Mouse (Mus musculus) neutrophil, adult 5-6 weeks (primary cell): ENCODE results near the gene Amhr2. TPM values are rescaled to one million over a fixed set of nuclear protein-coding genes. Genes with fewer than 3 reads are reported as not detected.

Experiments used
- ATAC-seq: fragments of 151-379, 151-347 bp; 2 replicates; pipeline ENCODE4 v1.8.0; 2017; ENCODE audit warnings: mild to moderate bottlenecking, moderate TSS enrichment; ENCODE audit not compliant: insufficient number of reproducible peaks, poor library complexity, low FRiP score, severe bottlenecking; ENCODE audit errors: extremely low read depth
- total RNA-seq: library from RNA; stranded (forward); fragments of 200-1000 nt; gene quantifications from 2 replicates; pipeline ENCODE4 v1.2.3, GENCODE M21; 2017

The Amhr2 gene
- 0.74 and 1.2 TPM in 2 replicates for total RNA-seq

- ATAC-seq, result no peak
Observed at GRCm38 (mm10) chr15:102445146-102445545, at the start of gene Amhr2. Amhr2 (plus strand) TSS chr15:102445367.

GRCm38 (mm10) chr15:102398629-102399028 is 46.5 kb upstream of the Amhr2 start:
- no peak for ATAC-seq

DNA sequence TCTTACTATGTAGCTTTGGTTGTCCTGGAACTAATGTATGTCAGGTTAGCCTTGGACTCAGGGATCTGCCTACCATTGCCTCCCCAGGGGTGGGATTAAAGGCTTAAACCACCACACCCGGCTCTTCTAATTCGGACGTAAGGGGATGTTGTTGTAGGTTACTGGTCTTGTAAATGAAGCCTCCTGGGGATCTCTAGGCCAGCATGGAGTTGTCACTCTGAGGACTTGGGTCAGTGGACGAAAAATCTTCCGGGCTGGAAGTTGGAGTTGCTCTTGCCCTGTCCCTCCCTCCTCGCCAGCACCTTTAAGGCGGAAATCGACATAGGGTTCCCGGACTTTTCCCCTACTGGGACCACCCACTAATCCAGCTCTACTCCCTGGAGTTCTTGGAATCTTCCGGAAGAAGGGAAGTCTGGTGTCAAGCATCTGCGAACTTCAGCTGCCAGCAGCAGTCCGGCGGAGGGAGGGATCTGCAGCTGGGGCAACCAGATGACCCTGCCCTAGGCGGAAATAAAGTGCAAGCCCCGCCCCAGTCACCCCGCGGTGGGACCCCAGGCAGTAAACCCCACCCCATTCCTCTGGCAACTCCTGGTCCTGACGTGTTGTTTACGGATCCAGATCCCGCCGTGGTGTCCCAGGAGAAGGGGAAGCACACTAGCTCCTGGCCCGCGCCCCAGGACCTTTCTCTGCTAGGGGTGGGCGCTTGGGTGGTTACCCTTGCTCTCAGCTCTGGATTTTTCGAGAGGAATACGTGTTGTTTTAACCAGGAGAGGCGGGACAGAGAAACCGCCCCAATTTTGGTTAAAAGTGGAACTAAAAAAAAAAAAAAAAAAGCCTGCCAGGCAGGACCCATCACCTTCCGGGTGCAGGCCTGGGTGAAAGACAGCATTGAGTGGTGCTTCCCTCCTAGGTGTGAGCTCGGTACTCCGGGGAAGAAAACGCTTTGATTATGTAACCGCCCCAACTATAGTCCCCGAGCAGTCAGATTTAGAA is 45.6 kb upstream of the Amhr2 start:
- peak; percentile 73 for ATAC-seq

GRCm38 (mm10) chr15:102400476-102401045 is 44.6 kb upstream of the Amhr2 start:
- ATAC-seq, result no peak

GRCm38 (mm10) chr15:102401278-102401677 is 43.9 kb upstream of the Amhr2 start:
- no peak for ATAC-seq

DNA sequence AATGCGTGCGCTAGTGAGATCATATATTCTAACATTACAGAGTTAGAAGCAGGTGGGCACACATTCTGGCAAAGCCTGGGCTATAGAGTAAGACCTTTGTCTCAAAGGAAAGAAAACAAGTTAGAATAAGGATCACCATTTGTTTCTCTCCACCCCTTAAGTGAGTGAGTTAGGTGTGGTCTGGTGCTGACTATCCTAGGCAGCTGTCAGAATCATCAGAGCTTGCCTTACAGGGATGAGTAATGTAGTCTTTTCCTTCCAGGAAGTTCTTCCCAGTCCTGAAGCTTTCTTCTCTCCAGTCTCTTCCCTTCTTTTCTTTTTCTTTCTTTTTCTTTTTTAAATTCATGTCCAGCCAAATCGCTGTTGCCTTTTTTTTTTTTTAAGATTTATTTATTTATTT is 43.0 kb upstream of the Amhr2 start:
- ATAC-seq, result no peak

DNA sequence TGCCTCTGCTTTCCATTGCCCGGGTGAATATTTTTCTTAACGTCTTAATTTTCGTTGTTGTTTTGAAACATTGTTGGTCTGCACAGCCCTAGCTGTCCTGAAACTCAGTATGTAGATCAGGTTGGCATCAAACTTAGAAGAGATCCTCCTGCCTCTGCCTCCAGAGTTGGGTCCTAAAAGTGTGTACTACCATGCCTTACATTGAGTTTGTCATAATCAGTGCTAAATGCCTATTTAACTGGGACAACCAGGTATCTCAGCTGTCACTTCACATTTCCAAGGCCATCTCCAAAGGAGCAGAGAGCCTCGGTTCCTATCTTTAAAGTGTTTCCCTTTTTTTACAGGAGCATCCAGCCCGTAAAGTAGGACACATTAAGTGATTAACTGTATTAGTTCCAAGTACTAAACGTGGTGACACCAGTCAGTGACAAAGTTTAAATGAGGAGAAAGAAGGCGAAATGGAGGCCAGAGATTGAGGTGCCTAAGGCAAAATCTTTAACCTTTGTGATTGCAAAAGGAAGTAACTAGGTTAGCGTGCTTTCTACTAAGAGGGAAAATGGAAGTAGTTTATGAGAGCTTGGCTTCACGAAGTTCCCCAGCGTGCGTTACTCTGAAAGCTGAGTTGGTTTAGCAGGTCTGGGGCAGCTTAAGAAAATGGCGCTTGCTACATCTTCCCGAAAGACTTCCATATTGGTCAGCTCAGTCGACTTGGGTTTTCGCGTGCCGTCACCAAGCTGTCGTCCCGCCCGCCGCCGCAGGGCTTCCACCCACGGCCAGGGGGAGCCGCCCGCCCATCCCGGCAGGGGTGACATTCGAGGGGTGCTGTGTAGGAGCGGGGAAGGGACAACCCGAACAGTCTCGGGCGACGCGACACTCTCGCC is 40.3 kb upstream of the Amhr2 start:
- peak; percentile 7 for ATAC-seq

DNA sequence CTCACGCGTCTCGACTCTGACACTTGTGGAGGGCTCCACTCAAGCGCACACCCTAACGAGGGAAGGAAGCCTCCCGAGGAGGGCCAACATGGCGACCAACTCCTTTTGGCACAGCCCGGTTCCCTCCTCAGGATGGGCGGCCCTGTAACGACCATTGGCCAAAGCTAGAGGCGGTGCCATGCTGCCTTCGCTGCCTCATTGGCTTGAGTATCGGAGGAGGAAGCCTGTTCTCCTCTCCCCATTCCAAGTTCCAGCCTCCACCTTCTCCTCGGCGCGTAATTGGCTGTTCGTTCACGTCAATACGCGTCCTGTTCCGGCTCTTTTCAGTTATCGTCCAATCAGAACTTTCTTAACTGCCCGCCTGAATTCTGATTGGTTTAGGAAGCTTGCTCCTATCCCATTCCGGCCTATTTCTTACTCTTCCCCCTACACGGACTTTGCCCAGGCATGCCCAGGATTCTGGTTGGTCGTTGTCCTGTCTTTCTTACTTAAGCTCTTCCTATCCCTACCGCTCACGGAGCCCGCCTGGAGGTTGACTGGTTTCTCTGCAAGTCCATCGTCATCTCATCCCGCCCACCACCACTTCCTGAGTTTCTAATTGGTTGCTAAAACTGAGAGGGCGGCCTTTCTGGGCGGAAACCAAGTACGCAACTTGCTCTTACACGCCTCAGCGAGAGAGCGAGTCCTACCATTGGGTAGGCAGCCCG is 39.5 kb upstream of the Amhr2 start, which contains the start of gene Sp1:
Gene Sp1 (plus strand): TSS at position 655 of the 707 bp plus-strand sequence.
- ATAC-seq, result peak; percentile 77

- ATAC-seq, result no peak
Observed at GRCm38 (mm10) chr15:102406196-102406911, 38.8 kb upstream of the Amhr2 start.

- ATAC-seq, result no peak
Observed at GRCm38 (mm10) chr15:102406912-102407580, 38.1 kb upstream of the Amhr2 start.

GRCm38 (mm10) chr15:102407681-102408557 is 37.2 kb upstream of the Amhr2 start:
- ATAC-seq, result no peak

DNA sequence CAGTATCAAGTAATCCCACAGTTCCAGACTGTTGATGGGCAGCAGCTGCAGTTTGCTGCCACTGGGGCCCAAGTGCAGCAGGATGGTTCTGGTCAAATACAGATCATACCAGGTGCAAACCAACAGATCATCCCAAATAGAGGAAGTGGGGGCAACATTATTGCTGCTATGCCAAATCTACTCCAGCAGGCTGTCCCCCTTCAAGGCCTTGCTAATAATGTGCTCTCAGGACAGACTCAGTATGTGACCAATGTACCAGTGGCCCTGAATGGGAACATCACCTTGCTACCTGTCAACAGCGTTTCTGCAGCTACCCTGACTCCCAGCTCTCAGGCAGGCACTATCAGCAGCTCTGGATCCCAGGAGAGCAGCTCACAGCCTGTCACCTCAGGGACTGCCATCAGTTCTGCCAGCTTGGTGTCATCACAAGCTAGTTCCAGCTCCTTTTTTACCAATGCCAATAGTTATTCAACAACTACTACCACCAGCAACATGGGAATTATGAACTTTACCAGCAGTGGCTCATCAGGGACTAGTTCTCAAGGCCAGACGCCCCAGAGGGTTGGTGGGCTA is 36.5 kb upstream of the Amhr2 start:
- ATAC-seq, result no peak

DNA sequence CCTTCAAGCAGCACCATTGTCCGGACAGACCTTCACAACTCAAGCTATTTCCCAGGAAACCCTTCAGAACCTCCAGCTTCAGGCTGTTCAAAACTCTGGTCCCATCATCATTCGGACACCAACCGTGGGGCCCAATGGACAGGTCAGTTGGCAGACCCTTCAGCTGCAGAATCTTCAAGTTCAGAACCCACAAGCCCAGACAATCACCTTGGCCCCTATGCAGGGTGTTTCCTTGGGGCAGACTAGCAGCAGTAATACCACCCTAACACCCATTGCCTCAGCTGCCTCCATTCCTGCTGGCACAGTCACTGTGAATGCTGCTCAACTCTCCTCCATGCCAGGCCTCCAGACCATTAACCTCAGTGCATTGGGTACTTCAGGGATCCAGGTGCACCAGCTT is 35.9 kb upstream of the Amhr2 start:
- ATAC-seq, result no peak

- no peak for ATAC-seq
Observed at GRCm38 (mm10) chr15:102411077-102411476, 34.1 kb upstream of the Amhr2 start.

GRCm38 (mm10) chr15:102413687-102414086 is 31.5 kb upstream of the Amhr2 start:
- ATAC-seq, result no peak

DNA sequence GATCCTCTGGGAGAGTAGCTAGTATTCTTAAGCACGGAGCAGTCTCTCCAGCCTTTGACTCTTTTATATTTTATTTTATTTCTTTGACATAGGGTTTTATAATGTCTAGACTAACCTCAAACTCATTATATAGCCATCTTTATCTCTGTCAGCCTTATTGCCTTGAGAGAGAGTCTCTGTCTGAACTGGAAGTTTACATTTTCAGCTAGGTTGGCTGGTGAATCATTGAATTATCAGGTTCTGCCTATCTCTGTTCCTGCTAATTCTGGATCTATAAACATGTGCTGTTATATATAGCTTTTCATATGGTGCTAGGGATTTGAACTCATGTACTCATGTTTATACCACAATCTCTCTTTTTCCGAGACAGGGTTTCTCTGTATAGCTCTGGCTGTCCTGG is 27.6 kb upstream of the Amhr2 start:
- no peak for ATAC-seq
